Comparison of ENCODE assay signal across 26 mouse cellular contexts in genomic region chr11:68682136-68682806, GRCm38 (mm10). TPM values are rescaled to one million over a fixed set of nuclear protein-coding genes. Genes with fewer than 3 reads are reported as not detected.
DNase-seq lines count a peak whose midpoint lies in the region; ATAC-seq and TF ChIP-seq lines count a peak whose summit lies in the region.
"Had no signal": no experiment of that assay in that cellular context is flagged by ENCODE, and none has a peak within 500 bp of the region (broad histone marks: within the 10 kb centered on the region; RNA-seq: fewer than 3 reads in every experiment).

No protein-coding gene starts in this region.

- H3K36me3 ChIP-seq in embryonic facial prominence, embryonic 12.5 days: no peaks in the 10 kb centered on the region
- H3K36me3 ChIP-seq in embryonic facial prominence, embryonic 10.5 days (replicated peaks): no peaks in the 10 kb centered on the region
- no peaks in the 10 kb centered on the region for H3K36me3 ChIP-seq in stomach, embryonic 15.5 days
- no peaks in the 10 kb centered on the region for H3K36me3 ChIP-seq in stomach, postnatal 0 days (ENCODE audit: control insufficient read depth, insufficient read depth, low read length)
- no peaks in the 10 kb centered on the region for H3K36me3 ChIP-seq in liver, embryonic 14.5 days (replicated peaks; ENCODE audit: control insufficient read depth, insufficient read depth, low read depth)
- H3K36me3 ChIP-seq: embryonic facial prominence, embryonic 15.5 days; forebrain, embryonic 10.5 days; lung, embryonic 15.5 days; midbrain, embryonic 10.5 days had no signal

- H3K9ac ChIP-seq in embryonic facial prominence, embryonic 12.5 days: no peak overlapping the region
- H3K9ac ChIP-seq in stomach, embryonic 15.5 days: no peak overlapping the region
- no peak overlapping the region for H3K9ac ChIP-seq in stomach, postnatal 0 days (ENCODE audit: low read length)
- H3K9ac ChIP-seq in liver, embryonic 14.5 days (replicated peaks): no peak overlapping the region
- H3K9ac ChIP-seq: embryonic facial prominence, embryonic 15.5 days; lung, embryonic 15.5 days had no signal

- no peak overlapping the region for H3K4me2 ChIP-seq in embryonic facial prominence, embryonic 12.5 days (replicated peaks)
- no peak overlapping the region for H3K4me2 ChIP-seq in stomach, embryonic 15.5 days
- H3K4me2 ChIP-seq in stomach, postnatal 0 days (replicated peaks; ENCODE audit: low read depth): no peak overlapping the region
- no peak overlapping the region for H3K4me2 ChIP-seq in liver, embryonic 14.5 days (ENCODE audit: low read depth)
- H3K4me2 ChIP-seq: embryonic facial prominence, embryonic 15.5 days; heart, embryonic 11.5 days; lung, embryonic 15.5 days had no signal

- H3K27ac ChIP-seq in embryonic facial prominence, embryonic 12.5 days: no peak overlapping the region
- no peak overlapping the region for H3K27ac ChIP-seq in embryonic facial prominence, embryonic 10.5 days (replicated peaks)
- no peak overlapping the region for H3K27ac ChIP-seq in stomach, embryonic 15.5 days
- no peak overlapping the region for H3K27ac ChIP-seq in stomach, postnatal 0 days (replicated peaks)
- H3K27ac ChIP-seq in liver, embryonic 14.5 days: no peak overlapping the region
- H3K27ac ChIP-seq in layer of hippocampus, adult 2 months: no peak overlapping the region
- H3K27ac ChIP-seq: embryonic facial prominence, embryonic 15.5 days; forebrain, embryonic 10.5 days; hindbrain, postnatal 0 days; lung, embryonic 15.5 days had no signal

- H3K27me3 ChIP-seq in embryonic facial prominence, embryonic 12.5 days: no peaks in the 10 kb centered on the region
- H3K27me3 ChIP-seq in embryonic facial prominence, embryonic 10.5 days (replicated peaks; ENCODE audit: low read depth, poor library complexity, severe bottlenecking): no peaks in the 10 kb centered on the region
- H3K27me3 ChIP-seq in stomach, embryonic 15.5 days (replicated peaks): no peaks in the 10 kb centered on the region
- no peaks in the 10 kb centered on the region for H3K27me3 ChIP-seq in stomach, postnatal 0 days (ENCODE audit: control insufficient read depth, insufficient read depth, low read length)
- H3K27me3 ChIP-seq in liver, embryonic 14.5 days (ENCODE audit: control insufficient read depth, insufficient read depth, low read length): no peaks in the 10 kb centered on the region; the same call in 1 of the 2 replicates
- H3K27me3 ChIP-seq: embryonic facial prominence, embryonic 15.5 days; lung, embryonic 15.5 days had no signal

- TF ChIP-seq EP300 in stomach, postnatal 0 days (optimal IDR thresholded peaks at IDR 0.05): no peak
- TF ChIP-seq EP300 in liver, embryonic 14.5 days (IDR thresholded peaks at IDR 0.05; ENCODE audit: low read depth): no peak

- no peak overlapping the region for H3K4me3 ChIP-seq in embryonic facial prominence, embryonic 12.5 days
- no peak overlapping the region for H3K4me3 ChIP-seq in embryonic facial prominence, embryonic 10.5 days
- no peak overlapping the region for H3K4me3 ChIP-seq in stomach, embryonic 15.5 days (replicated peaks)
- no peak overlapping the region for H3K4me3 ChIP-seq in stomach, postnatal 0 days (ENCODE audit: low read depth, low read length)
- H3K4me3 ChIP-seq in liver, embryonic 14.5 days (ENCODE audit: insufficient read depth in 1 of 2, low read depth in 2 of 2, low read length in 2 of 2): no peak overlapping the region
- H3K4me3 ChIP-seq in layer of hippocampus, adult 2 months: no peak overlapping the region
- H3K4me3 ChIP-seq: embryonic facial prominence, embryonic 15.5 days; forebrain, embryonic 10.5 days; lung, embryonic 15.5 days; midbrain, embryonic 10.5 days had no signal

- WGBS in embryonic facial prominence, embryonic 12.5 days: 82% methylated on average over 8 of the region's 8 CpGs
- WGBS in embryonic facial prominence, embryonic 10.5 days: 83% methylated on average over 8 of the region's 8 CpGs
- 81% methylated on average over 8 of the region's 8 CpGs for WGBS in stomach, embryonic 15.5 days
- 80% methylated on average over 8 of the region's 8 CpGs for WGBS in stomach, postnatal 0 days
- WGBS in liver, embryonic 14.5 days (ENCODE audit: insufficient replicate concordance): 62% methylated on average over 8 of the region's 8 CpGs

- DNase-seq in embryonic facial prominence, embryonic 10.5 days (ENCODE audit: low spot score): no peak
- DNase-seq in stomach, postnatal 0 days (ENCODE audit: low spot score): no peak
- DNase-seq in liver, embryonic 14.5 days (ENCODE audit: low read depth in 3 of 3, low spot score in 3 of 3): peak in 1 of 3 experiments; percentile 29
- no peak for DNase-seq in embryo, embryonic 9.5 days (ENCODE audit: extremely low spot score)
- DNase-seq in layer of hippocampus, adult 2 months (ENCODE audit: low spot score in 2 of 2): no peak
- DNase-seq: adrenal gland, postnatal 14 days; cerebellum, adult 11 months; cerebellum, postnatal 25 days; gastrocnemius, postnatal 36 days; heart, postnatal 10 days; kidney, adult 9 months; kidney, postnatal 36 days; lung, postnatal 4 days; right cerebral cortex, adult 18-20 months; thymus, postnatal 14 days had no signal

- H3K4me1 ChIP-seq in embryonic facial prominence, embryonic 12.5 days: no peaks in the 10 kb centered on the region; the same call in 1 of the 2 replicates
- H3K4me1 ChIP-seq in embryonic facial prominence, embryonic 10.5 days: peaks cover 8% of the 10 kb centered on the region
- no peaks in the 10 kb centered on the region for H3K4me1 ChIP-seq in stomach, embryonic 15.5 days
- H3K4me1 ChIP-seq in stomach, postnatal 0 days (replicated peaks; ENCODE audit: control insufficient read depth, insufficient read depth): no peaks in the 10 kb centered on the region
- H3K4me1 ChIP-seq in liver, embryonic 14.5 days (replicated peaks; ENCODE audit: control insufficient read depth in 2 of 2, insufficient read depth in 2 of 2, low read length in 1 of 2): peaks cover 6 to 10% of the 10 kb centered on the region in 2 experiments
- H3K4me1 ChIP-seq: embryonic facial prominence, embryonic 15.5 days; midbrain, embryonic 10.5 days had no signal

- 0 out of 2 replicates have a peak, but pooled peaks have one; percentile 56 for ATAC-seq in embryonic facial prominence, embryonic 12.5 days (ENCODE audit: insufficient number of reproducible peaks, insufficient read depth, low FRiP score, low TSS enrichment)
- ATAC-seq in stomach, embryonic 15.5 days (ENCODE audit: insufficient read depth, low FRiP score, low read depth): peak; percentile 63
- ATAC-seq in stomach, postnatal 0 days (ENCODE audit: low FRiP score, low TSS enrichment): no peak
- ATAC-seq in liver, embryonic 14.5 days (ENCODE audit: insufficient read depth): peak; percentile 89
- no peak for ATAC-seq in frontal cortex, adult (ENCODE audit: low TSS enrichment)
- ATAC-seq: hindbrain, postnatal 0 days; intestine, embryonic 16.5 days; midbrain, embryonic 16.5 days had no signal

- no peak for TF ChIP-seq CTCF in stomach, postnatal 0 days (IDR thresholded peaks at IDR 0.05; ENCODE audit: low read depth)
- peak; percentile 80 for TF ChIP-seq CTCF in liver, embryonic 14.5 days (IDR thresholded peaks at IDR 0.05; ENCODE audit: low read depth)
- no peak for TF ChIP-seq CTCF in layer of hippocampus, adult 2 months (conservative IDR thresholded peaks at IDR 0.05)

- no peaks in the 10 kb centered on the region for H3K9me3 ChIP-seq in embryonic facial prominence, embryonic 12.5 days
- H3K9me3 ChIP-seq in embryonic facial prominence, embryonic 10.5 days: no peaks in the 10 kb centered on the region
- no peaks in the 10 kb centered on the region for H3K9me3 ChIP-seq in stomach, embryonic 15.5 days
- no peaks in the 10 kb centered on the region for H3K9me3 ChIP-seq in stomach, postnatal 0 days (ENCODE audit: control insufficient read depth, low read length)
- no peaks in the 10 kb centered on the region for H3K9me3 ChIP-seq in liver, embryonic 14.5 days (ENCODE audit: control insufficient read depth, low read length)
- H3K9me3 ChIP-seq: embryonic facial prominence, embryonic 15.5 days; forebrain, embryonic 10.5 days; lung, embryonic 15.5 days; midbrain, embryonic 10.5 days had no signal

RNA-seq across cellular contexts. Expression of gene Myh10, which starts 9.1 kb away (rescaled TPM):
- 161 and 169 TPM in 2 replicates for polyA plus RNA-seq in embryonic facial prominence, embryonic 12.5 days (2016; fragmentation: Nextera tagmentation; extraction: Ambion mirVana)
- polyA plus RNA-seq in embryonic facial prominence, embryonic 10.5 days (2016; fragmentation: Nextera tagmentation; extraction: Ambion mirVana): 161 and 164 TPM in 2 replicates
- 86.6 and 88.4 TPM in 2 replicates for polyA plus RNA-seq in stomach, embryonic 15.5 days (2015; fragmentation: Nextera tagmentation; extraction: Ambion mirVana)
- polyA plus RNA-seq in stomach, postnatal 0 days (2015; fragmentation: Nextera tagmentation; extraction: Ambion mirVana): 20.0 and 20.5 TPM in 2 replicates
- polyA plus RNA-seq in liver, embryonic 14.5 days (2012; rRNA removed): 24.4 and 28.4 TPM in 2 replicates
- polyA plus RNA-seq in liver, embryonic 14.5 days (2014; fragmentation: Nextera tagmentation; extraction: Ambion mirVana): 14.9 and 19.4 TPM in 2 replicates
- total RNA-seq in layer of hippocampus, adult 2 months (2021): 100 to 1,000 TPM; 139 to 147 TPM

Comparison
In these comparisons a context has a peak if more than half of its experiments do, and no peak if none do; other contexts are left out.
1. ATAC-seq: peak in embryonic facial prominence, embryonic 12.5 days (single experiment), stomach, embryonic 15.5 days (single experiment) and liver, embryonic 14.5 days (single experiment); none in stomach, postnatal 0 days (single experiment) and frontal cortex, adult (single experiment).